Mouse (Mus musculus): ENCODE results near the gene Rnpepl1.
A peak's percentile ranks its signal among the peaks of the same experiment; 100 is the strongest.

The Rnpepl1 gene

GRCm38 (mm10) chr1:92910239-92910885, at the start of gene Rnpepl1:
TSS of gene Rnpepl1 (plus strand) at chr1:92910783.
- peak; percentile 57 for DNase-seq (ENCODE audit: low spot score)

DNA sequence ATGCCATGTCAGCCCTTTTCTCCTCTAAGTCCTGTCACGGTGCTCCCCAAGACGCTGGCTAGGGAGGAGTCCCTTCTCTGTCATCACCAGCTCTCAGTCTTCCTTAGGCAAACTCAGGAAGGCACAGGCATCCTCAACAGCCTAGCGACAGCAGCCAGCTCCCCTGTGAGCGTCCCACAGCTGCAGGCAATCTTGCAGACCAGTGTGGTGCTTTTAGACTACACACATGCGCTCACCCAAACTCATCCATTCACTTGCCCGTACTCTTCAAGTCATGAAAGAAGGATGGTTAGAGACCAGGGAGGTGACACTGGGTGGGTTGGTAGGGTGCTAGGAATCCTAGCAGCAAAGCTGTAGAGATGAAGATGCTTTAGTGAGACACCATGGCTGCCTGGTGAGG, 49.1 kb upstream of the Rnpepl1 start:
- no peak for DNase-seq (ENCODE audit: low spot score)

GRCm38 (mm10) chr1:92863268-92863667, 47.3 kb upstream of the Rnpepl1 start:
- no peak for DNase-seq (ENCODE audit: low spot score)

DNA sequence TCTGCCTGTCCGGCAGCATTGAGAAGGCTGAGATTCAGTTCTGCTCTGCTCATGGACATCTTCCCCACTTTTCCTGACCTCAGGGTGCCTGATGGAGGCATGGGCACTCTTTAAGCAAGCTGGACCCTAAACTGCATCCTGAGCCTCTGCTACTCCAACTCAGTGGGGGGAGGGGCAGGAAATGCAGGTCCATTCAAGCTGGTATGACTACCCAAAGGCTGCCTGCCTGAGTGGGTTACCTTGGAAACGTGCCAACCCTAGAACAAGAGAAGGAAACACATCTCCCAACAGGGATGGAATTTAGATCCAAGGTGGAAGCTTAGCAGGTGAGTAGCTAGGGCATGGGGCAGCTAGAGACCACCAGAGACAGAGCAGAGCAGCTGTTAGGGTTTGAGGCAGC, 44.4 kb upstream of the Rnpepl1 start:
- DNase-seq (ENCODE audit: low spot score): no peak

GRCm38 (mm10) chr1:92869985-92870384, 40.6 kb upstream of the Rnpepl1 start:
- no peak for DNase-seq (ENCODE audit: low spot score)

GRCm38 (mm10) chr1:92872666-92873065, 37.9 kb upstream of the Rnpepl1 start:
- DNase-seq (ENCODE audit: low spot score): no peak

GRCm38 (mm10) chr1:92874011-92874410, 36.6 kb upstream of the Rnpepl1 start:
- no peak for DNase-seq (ENCODE audit: low spot score)

GRCm38 (mm10) chr1:92875360-92876111, 35.0 kb upstream of the Rnpepl1 start:
- no peak for DNase-seq (ENCODE audit: low spot score)

GRCm38 (mm10) chr1:92877431-92877978, 33.1 kb upstream of the Rnpepl1 start:
- DNase-seq (ENCODE audit: low spot score): no peak

GRCm38 (mm10) chr1:92878066-92878741, 32.4 kb upstream of the Rnpepl1 start:
- DNase-seq (ENCODE audit: low spot score): no peak

DNA sequence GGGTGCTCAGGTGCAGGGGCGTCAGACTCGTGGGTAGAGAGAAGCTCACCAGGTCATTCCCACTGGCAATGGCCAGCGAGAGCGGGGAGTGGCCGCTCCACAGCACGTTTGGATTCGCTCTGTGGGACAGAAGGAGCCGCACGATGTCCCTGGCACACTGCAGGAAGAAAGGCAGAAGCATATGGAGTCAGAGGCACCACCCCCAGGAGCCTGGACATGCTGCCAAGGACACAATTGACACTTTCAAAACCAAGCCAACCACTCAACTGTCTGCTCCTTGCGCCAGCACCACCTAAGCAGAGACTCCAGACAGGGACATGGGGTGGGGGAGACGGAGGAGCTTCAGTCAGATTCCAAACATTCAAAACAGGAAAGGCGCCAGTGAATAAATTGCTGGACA, 31.3 kb upstream of the Rnpepl1 start:
- no peak for DNase-seq (ENCODE audit: low spot score)

DNA sequence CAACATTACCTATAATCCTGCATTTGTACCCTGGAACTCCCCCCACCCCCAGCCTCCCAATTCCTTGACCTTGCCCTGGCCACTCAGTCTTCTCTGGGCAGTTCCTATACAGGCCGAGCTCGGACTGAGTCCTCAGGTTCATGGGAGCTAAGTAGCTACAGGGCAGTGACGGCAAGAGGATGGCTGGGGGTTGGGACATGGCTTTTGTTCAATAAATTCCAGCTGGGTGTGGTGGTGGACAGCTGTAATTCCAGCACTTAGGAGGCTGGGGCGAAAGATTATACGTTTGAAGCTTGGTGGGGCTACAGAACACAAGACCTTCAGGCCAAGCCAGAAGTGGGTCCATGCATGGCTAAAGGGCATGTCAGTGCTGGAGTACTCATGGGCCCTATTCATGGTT, 30.5 kb upstream of the Rnpepl1 start:
- DNase-seq (ENCODE audit: low spot score): no peak

GRCm38 (mm10) chr1:92881982-92882381, 28.6 kb upstream of the Rnpepl1 start:
- DNase-seq (ENCODE audit: low spot score): no peak

- DNase-seq (ENCODE audit: low spot score): no peak
Measured at GRCm38 (mm10) chr1:92888901-92889655, 21.5 kb upstream of the Rnpepl1 start.

GRCm38 (mm10) chr1:92892791-92893190, 17.8 kb upstream of the Rnpepl1 start:
- no peak for DNase-seq (ENCODE audit: low spot score)

- DNase-seq (ENCODE audit: low spot score): no peak
Measured at GRCm38 (mm10) chr1:92893896-92894295, 16.7 kb upstream of the Rnpepl1 start.

DNA sequence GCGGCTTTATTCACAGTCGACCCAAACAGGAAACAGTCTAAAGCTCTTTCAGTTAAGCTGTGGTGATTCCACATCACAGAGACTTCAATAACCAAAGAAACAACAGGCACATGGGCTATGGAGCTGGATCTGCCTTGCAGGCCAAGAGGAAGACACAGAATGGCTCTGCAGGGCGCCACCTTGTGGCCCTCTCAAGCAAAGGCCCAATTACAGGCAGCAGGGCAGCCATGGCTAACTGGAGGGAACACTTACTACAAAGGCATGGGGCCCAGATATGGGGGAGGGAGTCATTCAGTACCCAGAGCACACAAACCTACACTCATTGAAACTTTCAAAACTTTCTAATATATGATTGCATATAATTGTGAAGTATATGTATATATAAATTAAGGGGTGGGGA, 15.5 kb upstream of the Rnpepl1 start:
- DNase-seq (ENCODE audit: low spot score): peak; percentile 37

DNA sequence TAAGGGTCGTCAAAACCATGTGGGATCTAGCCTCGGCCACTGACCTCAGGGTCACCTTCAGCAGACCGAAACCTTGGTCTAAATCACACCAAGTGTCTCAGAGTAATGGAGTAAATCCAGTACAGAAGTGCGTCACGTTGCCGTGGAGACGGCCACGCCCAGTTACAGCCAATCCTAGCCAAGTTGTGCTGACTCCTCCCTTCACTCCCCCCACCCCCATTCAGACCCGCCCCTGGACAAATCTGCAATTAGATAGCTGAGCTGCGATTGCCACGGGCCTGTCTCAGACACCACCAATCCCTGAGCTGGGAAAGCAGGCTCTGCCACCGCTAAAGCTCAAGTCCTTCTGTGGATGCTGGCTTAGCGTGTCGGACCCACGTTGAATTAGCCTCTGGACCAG, 7.8 kb upstream of the Rnpepl1 start, which contains the start of gene Ankmy1:
Gene Ankmy1, minus strand, starts transcription at position 121 of the 400 bp plus-strand sequence.
- DNase-seq (ENCODE audit: low spot score): peak; percentile 53

DNA sequence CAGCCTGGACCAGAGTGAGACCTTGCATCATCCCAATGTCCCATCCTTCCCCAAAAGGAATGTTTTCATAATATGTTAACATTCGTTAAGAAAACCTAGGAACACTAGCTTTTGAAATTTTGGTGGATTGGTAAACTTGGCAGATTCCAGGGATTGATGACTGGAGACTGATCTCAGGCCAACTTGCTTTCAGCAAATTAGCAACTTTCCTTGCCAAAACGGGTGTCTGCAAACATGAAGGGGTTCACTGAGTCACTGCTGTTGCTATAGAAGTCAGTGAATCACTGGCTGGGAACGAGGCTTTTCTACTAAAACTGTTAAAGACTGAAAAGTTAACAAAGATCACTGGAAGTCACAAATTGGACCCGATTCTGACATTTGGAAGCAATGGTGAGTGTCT, 7.0 kb upstream of the Rnpepl1 start:
- no peak for DNase-seq (ENCODE audit: low spot score)

GRCm38 (mm10) chr1:92905703-92906310, 4.8 kb upstream of the Rnpepl1 start:
- no peak for DNase-seq (ENCODE audit: low spot score)
